Mouse (Mus musculus): ENCODE data around the gene Aicda.

DNA sequence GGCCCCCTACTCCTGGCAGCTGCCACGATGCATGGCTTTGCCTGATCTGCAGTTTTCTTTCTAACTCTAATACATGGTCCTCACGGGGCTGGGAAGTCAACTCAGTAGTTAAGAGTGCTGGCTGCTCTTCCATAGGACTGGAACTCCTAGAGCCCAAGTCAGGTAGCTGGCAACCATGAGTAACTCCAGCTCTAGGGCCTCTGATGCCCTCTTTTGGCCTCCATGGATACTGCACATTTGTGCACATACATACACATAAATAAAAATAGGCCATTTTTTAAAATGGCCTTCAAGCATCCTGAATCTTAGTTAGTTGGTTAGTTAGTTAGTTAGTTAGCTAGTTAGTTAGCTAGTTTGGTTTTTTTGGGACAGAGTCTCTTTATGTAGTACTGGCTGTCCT, 39.3 kb downstream of the Aicda start:
- TF ChIP-seq CTCF (IDR thresholded peaks at IDR 0.05; ENCODE audit: extremely low read depth, insufficient read length, insufficient replicate concordance, low read depth, low read length), result no peak
- no peak for TF ChIP-seq POLR2A (IDR thresholded peaks at IDR 0.05; ENCODE audit: low read depth, low read length)
